Mouse (Mus musculus) CH12.LX (cell line): Measurements from ENCODE around the gene Akap12. TPM values are rescaled to one million over a fixed set of nuclear protein-coding genes. Genes with fewer than 3 reads are reported as not detected.

Experiments used
- DNase-seq: peaks from one replicate; pipeline ENCODE4 v3.0.0-alpha.2; 2013; ENCODE audit errors: extremely low read depth
- H3K27ac ChIP-seq: 2 replicates; pipeline ENCODE4 v1.5.1; 2012; ENCODE audit warnings: low read depth, mild to moderate bottlenecking, control low read depth, moderate library complexity; ENCODE audit not compliant: insufficient read depth
- H3K27me3 ChIP-seq: replicated peaks from 2 replicates; pipeline ENCODE3; 2012; ENCODE audit warnings: inconsistent platforms
- H3K36me3 ChIP-seq, 2 experiments: replicated peaks in 1 of 2; 2 replicates each; pipeline versions ENCODE3 to v1.6.1; 2012; ENCODE audit warnings: inconsistent platforms in 1 of 2, low read length in 1 of 2, mild to moderate bottlenecking in 1 of 2, mixed read lengths in 1 of 2, moderate library complexity in 1 of 2; ENCODE audit not compliant: control insufficient read depth in 1 of 2, insufficient read depth in 1 of 2
- H3K4me1 ChIP-seq, 2 experiments: 2 replicates each; pipeline ENCODE4 v1.6.1; 2012; ENCODE audit warnings: inconsistent platforms in 1 of 2, moderate library complexity in 1 of 2; ENCODE audit not compliant: insufficient read depth in 2 of 2, control insufficient read depth in 1 of 2
- H3K4me2 ChIP-seq: 2 replicates; pipeline ENCODE4 v1.6.1; 2012; ENCODE audit warnings: low read depth, mild to moderate bottlenecking, control low read depth; ENCODE audit not compliant: poor library complexity, insufficient read depth, severe bottlenecking
- H3K4me3 ChIP-seq, 3 experiments: fragments of 150-350 bp in 1 of 3; sonication (generic) in 1 of 3; replicated peaks in 1 of 3; 2 replicates each; pipeline versions ENCODE3 to v1.5.1; 2011 to 2012; ENCODE audit warnings: low read depth in 2 of 3, low read length in 2 of 3, mild to moderate bottlenecking in 2 of 3, moderate library complexity in 2 of 3, control low read depth in 1 of 3, improper control_type of control experiment in 1 of 3, inconsistent platforms in 1 of 3, mixed read lengths in 1 of 3; ENCODE audit not compliant: poor library complexity in 1 of 3
- H3K79me2 ChIP-seq: replicated peaks from 2 replicates; pipeline ENCODE4 v1.6.1; 2012; ENCODE audit warnings: mild to moderate bottlenecking, moderate library complexity; ENCODE audit not compliant: control insufficient read depth, poor library complexity, insufficient read depth, severe bottlenecking; ENCODE audit errors: extremely low read depth
- H3K9ac ChIP-seq: 2 replicates; pipeline ENCODE4 v1.6.1; 2012; ENCODE audit warnings: low read depth, mild to moderate bottlenecking, control low read depth, moderate library complexity; ENCODE audit not compliant: insufficient read depth
- H3K9me3 ChIP-seq: replicated peaks from 2 replicates; pipeline ENCODE3; 2012; ENCODE audit warnings: low read length, inconsistent platforms, mixed read lengths
- BHLHE40 ChIP-seq: IDR thresholded peaks from 2 replicates; pipeline ENCODE4 v1.6.1; 2011; ENCODE audit warnings: mild to moderate bottlenecking, low read depth, low read length, improper control_type of control experiment
- CHD1 ChIP-seq: IDR thresholded peaks from 2 replicates; pipeline ENCODE4 v1.6.1; 2012; ENCODE audit warnings: low read depth, low read length, improper control_type of control experiment, inconsistent platforms
- CHD2 ChIP-seq: IDR thresholded peaks from 2 replicates; pipeline ENCODE4 v1.6.1; 2011; ENCODE audit warnings: low read length, improper control_type of control experiment
- CTCF ChIP-seq, 2 experiments: IDR thresholded peaks in 1 of 2; conservative IDR thresholded peaks in 1 of 2; 2 replicates each; pipeline ENCODE4 v1.5.1; 2011 to 2012; ENCODE audit warnings: low read depth in 2 of 2, low read length in 2 of 2, improper control_type of control experiment in 1 of 2, inconsistent platforms in 1 of 2, mild to moderate bottlenecking in 1 of 2, moderate library complexity in 1 of 2
- ELF1 ChIP-seq: IDR thresholded peaks from 2 replicates; pipeline ENCODE4 v1.6.1; 2014; ENCODE audit warnings: low read depth, mild to moderate bottlenecking, inconsistent platforms, low read length, improper control_type of control experiment
- GABPA ChIP-seq: IDR thresholded peaks from 2 replicates; pipeline ENCODE4 v1.6.1; 2012; ENCODE audit warnings: low read depth, low read length, improper control_type of control experiment, inconsistent platforms; ENCODE audit not compliant: insufficient replicate concordance
- HCFC1 ChIP-seq: IDR thresholded peaks from 2 replicates; pipeline ENCODE4 v1.6.1; 2012; ENCODE audit warnings: low read depth, mild to moderate bottlenecking, inconsistent platforms, low read length, improper control_type of control experiment
- JUN ChIP-seq: IDR thresholded peaks from 2 replicates; pipeline ENCODE4 v1.6.1; 2011; ENCODE audit warnings: low read depth, mild to moderate bottlenecking, low read length, improper control_type of control experiment, moderate library complexity; ENCODE audit not compliant: insufficient read depth
- MAZ ChIP-seq: IDR thresholded peaks from 2 replicates; pipeline ENCODE4 v1.6.1; 2012; ENCODE audit warnings: low read depth, mild to moderate bottlenecking, inconsistent platforms, low read length, improper control_type of control experiment, moderate library complexity
- MEF2A ChIP-seq: IDR thresholded peaks from 2 replicates; pipeline ENCODE4 v1.6.1; 2014; ENCODE audit warnings: low read depth, mild to moderate bottlenecking, inconsistent platforms, low read length, improper control_type of control experiment, borderline replicate concordance
- MXI1 ChIP-seq: IDR thresholded peaks from 2 replicates; pipeline ENCODE4 v1.6.1; 2011; ENCODE audit warnings: mild to moderate bottlenecking, low read depth, low read length, improper control_type of control experiment
- MYC ChIP-seq: IDR thresholded peaks from 2 replicates; pipeline ENCODE4 v1.6.1; 2011; ENCODE audit warnings: low read depth, mild to moderate bottlenecking, improper control_type of control experiment, low read length
- NRF1 ChIP-seq: IDR thresholded peaks from 2 replicates; pipeline ENCODE4 v1.6.1; 2014; ENCODE audit warnings: low read depth, mild to moderate bottlenecking, inconsistent platforms, low read length, improper control_type of control experiment, moderate library complexity
- RAD21 ChIP-seq: IDR thresholded peaks from 2 replicates; pipeline ENCODE4 v1.6.1; 2011; ENCODE audit warnings: low read depth, mild to moderate bottlenecking, low read length, improper control_type of control experiment, moderate library complexity
- RCOR1 ChIP-seq: conservative IDR thresholded peaks from 2 replicates; pipeline ENCODE4 v1.6.1; 2012; ENCODE audit warnings: low read depth, mild to moderate bottlenecking, inconsistent platforms, low read length, improper control_type of control experiment
- SMC3 ChIP-seq: IDR thresholded peaks from 2 replicates; pipeline ENCODE4 v1.6.1; 2011; ENCODE audit warnings: low read depth, low read length, improper control_type of control experiment
- TBP ChIP-seq: conservative IDR thresholded peaks from 2 replicates; pipeline ENCODE4 v1.6.1; 2011; ENCODE audit warnings: low read depth, low read length, improper control_type of control experiment
- TCF12 ChIP-seq: IDR thresholded peaks from 2 replicates; pipeline ENCODE4 v1.6.1; 2014; ENCODE audit warnings: low read depth, mild to moderate bottlenecking, inconsistent platforms, low read length, improper control_type of control experiment
- UBTF ChIP-seq: IDR thresholded peaks from 2 replicates; pipeline ENCODE4 v1.6.1; 2012; ENCODE audit warnings: low read depth, mild to moderate bottlenecking, inconsistent platforms, low read length, improper control_type of control experiment, moderate library complexity
- USF1 ChIP-seq: IDR thresholded peaks from 2 replicates; pipeline ENCODE4 v1.6.1; 2014; ENCODE audit warnings: low read depth, mild to moderate bottlenecking, inconsistent platforms, low read length, improper control_type of control experiment
- USF2 ChIP-seq: conservative IDR thresholded peaks from 2 replicates; pipeline ENCODE4 v1.6.1; 2011; ENCODE audit warnings: low read depth, low read length, improper control_type of control experiment
- ZC3H11A ChIP-seq: IDR thresholded peaks from 2 replicates; pipeline ENCODE4 v1.6.1; 2012; ENCODE audit warnings: low read depth, mild to moderate bottlenecking, inconsistent platforms, low read length, improper control_type of control experiment
- ZKSCAN1 ChIP-seq: IDR thresholded peaks from 2 replicates; pipeline ENCODE4 v1.6.1; 2012; ENCODE audit warnings: low read depth, inconsistent platforms, low read length, improper control_type of control experiment, borderline replicate concordance
- ZMIZ1 ChIP-seq: IDR thresholded peaks from 2 replicates; pipeline ENCODE4 v1.6.1; 2012; ENCODE audit warnings: low read depth, mild to moderate bottlenecking, inconsistent platforms, low read length, improper control_type of control experiment
- ZNF384 ChIP-seq: IDR thresholded peaks from 2 replicates; pipeline ENCODE4 v1.6.1; 2012; ENCODE audit warnings: low read depth, low read length, improper control_type of control experiment, inconsistent platforms
- dilution Hi-C: fragments of 300-500 bp; cut with MboI; formaldehyde crosslinking; loops from 2 replicates; pipeline ENCODE4 v1.14.3; 2020; ENCODE audit warnings: low sequenced_read_pairs; ENCODE audit not compliant: extremely low pct_unique_long_range_greater_than_20kb, extremely low pct_ligation_motif_present
- in situ Hi-C: fragments of 300-500 bp; cut with MboI; formaldehyde crosslinking; loops from 3 replicates; pipeline ENCODE4 v1.14.3; 2019; ENCODE audit warnings: low sequenced_read_pairs, low pct_ligation_motif_present, low pct_unique_long_range_greater_than_20kb, mixed read lengths
- polyA plus RNA-seq: library from polyadenylated mRNA; unstranded; fragments of >175 nt; gene quantifications from 2 replicates; pipeline ENCODE4 v1.2.1, GENCODE M21; 2012; ENCODE audit warnings: low read depth; ENCODE audit not compliant: insufficient read length
- total RNA-seq, 2 experiments: library from RNA; depleted of rRNA; stranded (reverse); fragments of 300-350 nt in 1 of 2; fragments of >200 nt in 1 of 2; gene quantifications; 2 replicates each; pipeline ENCODE4 v1.2.3; 2012 to 2014

Gene Akap12
- total and polyA plus RNA-seq, 3 experiments = 0.51 to 3.1 (median 1.7) TPM

DNA sequence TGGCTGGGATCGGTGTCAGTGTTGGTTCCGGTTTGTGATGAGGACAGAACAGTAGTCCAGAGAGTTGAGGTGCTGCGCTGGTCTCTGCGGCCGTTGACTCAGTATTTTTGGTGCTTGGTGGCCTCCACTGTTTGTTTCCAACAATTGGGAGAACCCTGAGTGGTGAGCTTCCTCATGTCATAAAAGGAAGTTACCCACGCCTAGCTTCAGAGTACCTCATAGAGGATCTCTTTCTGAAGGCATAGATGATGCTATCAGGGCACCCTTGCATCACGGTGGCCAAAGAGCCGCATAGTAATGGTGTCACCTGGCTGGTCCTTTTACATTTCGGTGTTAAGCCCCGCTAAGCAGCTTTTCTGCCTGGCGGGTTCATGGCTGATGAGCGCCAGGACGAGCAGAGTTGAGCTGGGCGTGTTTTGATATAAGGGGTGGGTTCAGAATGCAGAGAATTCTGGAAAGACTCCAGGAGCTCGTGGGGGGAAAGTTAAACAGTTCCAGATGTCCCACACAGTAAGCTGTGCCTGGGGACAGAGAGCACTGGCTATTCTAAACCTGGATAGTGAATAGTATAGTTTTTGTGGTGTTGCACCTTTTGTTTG is 72.8 kb downstream of the Akap12 start:
- no peak for TF ChIP-seq MXI1
- TF ChIP-seq NRF1 = no peak
- TF ChIP-seq ZC3H11A = no peak
- TF ChIP-seq BHLHE40 = no peak
- TF ChIP-seq ZKSCAN1 = no peak
- TF ChIP-seq ZMIZ1 = no peak
- no peak for TF ChIP-seq JUN
- no peak for TF ChIP-seq ZNF384
- TF ChIP-seq HCFC1 = no peak
- no peak for TF ChIP-seq ELF1
- no peak for TF ChIP-seq MYC
- TF ChIP-seq CHD2 = no peak
- no peak for TF ChIP-seq TBP
- no peak for TF ChIP-seq USF2
- no peak for TF ChIP-seq RAD21
- H3K9ac ChIP-seq = no peak overlapping the region
- H3K4me2 ChIP-seq = no peak overlapping the region
- H3K36me3 ChIP-seq = no peaks in the 10 kb centered on the region
- H3K4me3 ChIP-seq = no peak overlapping the region
- H3K9me3 ChIP-seq = no peaks in the 10 kb centered on the region
- no peaks in the 10 kb centered on the region for H3K79me2 ChIP-seq
- peaks cover 0 to 13% of the 10 kb centered on the region in 2 experiments; a peak in 2 of 4 replicates for H3K4me1 ChIP-seq
- in situ Hi-C loops (loop anchor here (10.0 to 25.0 kb wide), 4 partner anchors 154 to 802 kb away; partner anchors contain the start of gene Iyd), dilution Hi-C loops (no loop called here)
- no peak for DNase-seq
- H3K27ac ChIP-seq = no peak overlapping the region
- H3K27me3 ChIP-seq = no peaks in the 10 kb centered on the region

DNA sequence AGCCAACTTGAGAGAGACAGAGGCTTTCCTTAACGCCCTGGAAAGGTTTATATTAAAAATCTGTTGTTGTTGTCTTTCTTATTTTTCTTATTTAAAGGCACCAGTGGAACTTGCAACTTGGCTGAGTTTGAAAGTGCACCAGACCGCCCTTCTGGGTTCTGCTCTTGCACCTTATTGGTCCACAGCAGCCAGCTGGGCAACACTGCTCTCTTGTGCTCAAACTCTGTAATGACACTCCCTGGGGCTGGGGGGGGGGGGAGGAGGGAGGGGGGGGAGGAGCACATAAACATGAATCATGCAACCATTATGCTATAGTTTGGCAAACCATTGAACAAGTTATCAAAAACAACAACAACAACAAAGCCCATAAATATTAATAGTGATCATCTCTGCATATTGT is 75.2 kb downstream of the Akap12 start:
- no peaks in the 10 kb centered on the region for H3K79me2 ChIP-seq
- no peak for TF ChIP-seq TCF12
- TF ChIP-seq CHD2 = no peak; the same call in 1 of the 2 replicates
- no peak for TF ChIP-seq RCOR1
- no peak for TF ChIP-seq BHLHE40
- no peak for TF ChIP-seq GABPA
- TF ChIP-seq RAD21 = peak; percentile 63
- TF ChIP-seq SMC3 = peak; percentile 52
- no peak for TF ChIP-seq MEF2A
- TF ChIP-seq CHD1 = no peak
- TF ChIP-seq JUN = no peak
- peak; percentile 96 for TF ChIP-seq MAZ
- TF ChIP-seq USF1 = no peak
- no peak for TF ChIP-seq UBTF
- no peak for TF ChIP-seq ZC3H11A
- TF ChIP-seq CTCF (conservative IDR thresholded peaks at IDR 0.05 in 1 of 2, IDR thresholded peaks at IDR 0.05 in 1 of 2; ENCODE audit: low read depth in 2 of 2, low read length in 2 of 2) = peak in 1 of 2 experiments; percentile 56; a peak in 2 of 4 replicates
- TF ChIP-seq MYC = no peak
- TF ChIP-seq ELF1 = no peak
- in situ Hi-C loops = loop anchor here (25.0 kb wide), 2 partner anchors 254 to 804 kb away; partner anchors contain the start of gene Iyd
- no peaks in the 10 kb centered on the region for H3K36me3 ChIP-seq
- peak; percentile 57 for DNase-seq
- no peaks in the 10 kb centered on the region for H3K9me3 ChIP-seq
- H3K27ac ChIP-seq = no peak overlapping the region
- H3K9ac ChIP-seq = no peak overlapping the region
- no peaks in the 10 kb centered on the region for H3K27me3 ChIP-seq
- peaks cover 0 to 7% of the 10 kb centered on the region in 2 experiments; a peak in 1 of 4 replicates for H3K4me1 ChIP-seq
- H3K4me3 ChIP-seq = no peak overlapping the region
- H3K4me2 ChIP-seq = no peak overlapping the region; the same call in 1 of the 2 replicates
- dilution Hi-C loops = no loop called here
